Mouse (Mus musculus): ENCODE results near the gene Bcl6. TPM values are rescaled to one million over a fixed set of nuclear protein-coding genes. Genes with fewer than 3 reads are reported as not detected.

Bcl6 gene
- polyA plus RNA-seq, 1 experiment from 2014 or later: 1.2 TPM

DNA sequence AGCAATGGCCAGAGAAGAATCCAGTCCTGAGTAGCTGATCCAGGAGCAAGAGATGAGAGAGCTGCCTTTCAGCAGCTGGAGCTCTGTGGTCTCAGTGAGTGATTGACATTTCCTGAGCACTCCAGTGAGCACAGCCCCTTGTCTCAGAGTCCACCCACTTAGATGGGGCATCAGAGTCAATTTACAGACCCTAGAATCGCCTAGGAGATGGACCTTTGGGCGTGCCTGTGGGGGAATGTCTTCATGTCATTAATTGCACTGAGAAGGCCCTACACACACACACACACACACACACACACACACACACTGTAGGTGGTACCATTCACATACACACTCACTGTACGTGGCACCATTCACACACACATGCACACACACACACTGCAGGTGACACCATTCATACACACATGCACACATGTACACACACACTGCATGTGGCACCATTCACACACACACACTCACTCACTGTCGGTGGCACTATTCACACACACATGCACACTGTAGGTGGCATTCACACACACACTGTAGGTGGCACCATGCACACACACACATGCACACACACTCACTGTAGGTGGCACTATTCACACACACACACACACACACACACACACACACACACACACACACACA lies 36.4 kb downstream of the Bcl6 start:
- Histone ChIP-seq H3K27me3 (ENCODE audit: control insufficient read depth, insufficient read depth, low read length) (no peaks in the 10 kb centered on the region), H3K36me3 (ENCODE audit: control insufficient read depth, insufficient read depth) (no peaks in the 10 kb centered on the region), H3K4me1 (ENCODE audit: control insufficient read depth, insufficient read depth, low read length) (no peaks in the 10 kb centered on the region), H3K27ac (ENCODE audit: low read length) (no peak overlapping the region), H3K4me3 (ENCODE audit: low read length) (no peak overlapping the region), H3K4me2 (ENCODE audit: low read depth, low read length) (no peak overlapping the region), H3K9me3 (replicated peaks; ENCODE audit: control insufficient read depth, low read length) (no peaks in the 10 kb centered on the region), H3K9ac (ENCODE audit: low read length) (no peak overlapping the region)
- 69% methylated on average over 4 of the region's 4 CpGs for WGBS
- ATAC-seq (replicated peaks; ENCODE audit: extremely low read depth, insufficient read depth, low FRiP score): no peak

DNA sequence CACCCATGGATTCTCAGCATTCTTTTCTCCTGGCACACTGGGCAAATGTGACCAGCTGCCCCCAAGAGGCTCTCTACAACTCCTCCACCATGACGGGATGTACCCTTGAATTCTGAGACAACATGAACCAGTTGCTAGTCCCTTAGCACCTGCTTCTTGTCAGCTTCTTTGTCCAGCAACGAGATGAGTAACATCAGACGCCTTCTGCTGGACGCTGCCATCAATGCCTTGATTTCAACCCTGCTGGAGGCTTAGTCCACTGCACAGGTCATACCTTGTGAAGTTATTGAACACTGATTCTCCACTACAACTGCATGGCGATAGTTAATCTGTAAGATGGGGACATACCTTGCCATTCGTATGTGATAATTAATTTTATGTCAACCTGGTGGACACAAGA lies 41.0 kb downstream of the Bcl6 start:
- H3K4me3 ChIP-seq (ENCODE audit: low read length): no peak overlapping the region
- no peaks in the 10 kb centered on the region for H3K27me3 ChIP-seq (ENCODE audit: control insufficient read depth, insufficient read depth, low read length)
- 79% methylated on average over 6 of the region's 6 CpGs for WGBS
- H3K36me3 ChIP-seq (ENCODE audit: control insufficient read depth, insufficient read depth): no peaks in the 10 kb centered on the region
- H3K9ac ChIP-seq (ENCODE audit: low read length): no peak overlapping the region
- no peak overlapping the region for H3K27ac ChIP-seq (ENCODE audit: low read length)
- no peaks in the 10 kb centered on the region for H3K9me3 ChIP-seq (replicated peaks; ENCODE audit: control insufficient read depth, low read length)
- ATAC-seq (replicated peaks; ENCODE audit: extremely low read depth, insufficient read depth, low FRiP score): no peak
- no peaks in the 10 kb centered on the region for H3K4me1 ChIP-seq (ENCODE audit: control insufficient read depth, insufficient read depth, low read length)
- no peak overlapping the region for H3K4me2 ChIP-seq (ENCODE audit: low read depth, low read length)

DNA sequence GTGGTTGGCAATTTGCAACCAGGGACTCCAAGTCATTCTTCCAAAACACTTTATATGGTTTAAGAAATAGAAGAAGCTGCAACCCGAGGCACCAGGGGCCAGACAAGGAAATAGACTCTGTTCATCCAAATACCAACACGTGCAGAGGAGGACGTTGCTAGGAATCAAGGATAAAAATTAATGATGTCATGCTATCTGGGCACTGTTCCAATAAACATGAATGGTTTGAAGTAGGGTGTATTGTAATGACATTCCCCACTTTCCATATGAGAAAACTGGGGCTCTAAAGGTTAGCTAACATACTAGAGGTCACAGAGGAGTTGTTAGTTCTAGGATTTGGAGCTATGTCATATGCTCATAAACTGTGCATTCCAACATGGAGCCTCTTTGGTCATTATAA lies 43.9 kb downstream of the Bcl6 start:
- WGBS: 12% methylated on average over 3 of the region's 3 CpGs
- no peaks in the 10 kb centered on the region for H3K36me3 ChIP-seq (ENCODE audit: control insufficient read depth, insufficient read depth)
- H3K4me1 ChIP-seq (ENCODE audit: control insufficient read depth, insufficient read depth, low read length): no peaks in the 10 kb centered on the region

DNA sequence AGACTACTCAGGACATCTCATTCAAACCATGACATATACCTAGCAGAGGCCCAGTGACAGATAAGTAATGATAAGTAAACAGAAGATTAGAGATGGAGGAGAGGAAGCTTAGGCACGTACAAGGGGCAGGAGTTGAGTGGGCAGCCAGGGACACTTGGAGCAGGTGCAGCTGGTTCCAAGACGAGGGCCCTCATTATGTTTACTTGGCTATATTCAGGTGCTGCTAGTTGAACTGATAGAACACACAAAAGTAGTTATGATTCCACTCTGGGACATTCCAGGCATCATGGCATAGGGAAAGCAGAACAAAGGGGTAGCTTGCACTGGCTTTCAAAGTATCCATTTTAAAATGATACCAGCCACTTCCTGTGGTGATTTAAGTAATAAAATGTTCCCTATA lies 54.3 kb downstream of the Bcl6 start:
- H3K9me3 ChIP-seq (replicated peaks; ENCODE audit: control insufficient read depth, low read length): no peaks in the 10 kb centered on the region
- H3K4me3 ChIP-seq (ENCODE audit: low read length): no peak overlapping the region
- no peaks in the 10 kb centered on the region for H3K4me1 ChIP-seq (ENCODE audit: control insufficient read depth, insufficient read depth, low read length)
- no peaks in the 10 kb centered on the region for H3K36me3 ChIP-seq (ENCODE audit: control insufficient read depth, insufficient read depth)
- H3K27me3 ChIP-seq (ENCODE audit: control insufficient read depth, insufficient read depth, low read length): 0 out of 2 replicates have a peak, but pooled peaks cover 3% of the 10 kb centered on the region
- WGBS: 52% methylated on average over 2 of the region's 2 CpGs
- no peak overlapping the region for H3K9ac ChIP-seq (ENCODE audit: low read length)
- H3K4me2 ChIP-seq (ENCODE audit: low read depth, low read length): no peak overlapping the region
- H3K27ac ChIP-seq (ENCODE audit: low read length): no peak overlapping the region
- no peak for ATAC-seq (replicated peaks; ENCODE audit: extremely low read depth, insufficient read depth, low FRiP score)

More for the DNA sequence above, 43.9 kb downstream of the Bcl6 start:
- ATAC-seq (replicated peaks; ENCODE audit: extremely low read depth, insufficient read depth, low FRiP score): no peak
- Histone ChIP-seq H3K9ac (ENCODE audit: low read length) (no peak overlapping the region), H3K27ac (ENCODE audit: low read length) (no peak overlapping the region), H3K27me3 (ENCODE audit: control insufficient read depth, insufficient read depth, low read length) (no peaks in the 10 kb centered on the region), H3K4me3 (ENCODE audit: low read length) (no peak overlapping the region), H3K9me3 (replicated peaks; ENCODE audit: control insufficient read depth, low read length) (no peaks in the 10 kb centered on the region), H3K4me2 (ENCODE audit: low read depth, low read length) (no peak overlapping the region)

DNA sequence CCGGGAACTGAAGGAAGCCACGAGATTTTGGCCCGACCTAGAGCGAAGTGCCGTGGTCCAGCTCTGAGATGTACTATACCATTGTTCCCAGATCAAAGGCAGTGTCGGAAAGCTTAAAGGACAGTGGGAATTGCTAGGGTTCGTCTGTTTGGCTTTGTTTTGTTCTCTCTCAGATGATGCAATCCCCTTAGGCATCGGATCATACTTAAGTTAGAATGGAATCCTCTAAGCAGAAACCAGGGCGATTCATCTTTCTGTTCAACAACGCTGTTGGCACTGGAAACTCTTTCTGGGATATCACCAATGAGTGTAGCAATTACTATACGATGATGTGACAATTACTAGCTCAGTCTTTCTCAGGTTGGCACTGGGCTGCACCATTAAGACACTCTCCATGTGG lies 56.4 kb downstream of the Bcl6 start, which contains the start of gene Rtp2:
Gene Rtp2, minus strand, starts transcription at position 101 of the 400 bp plus-strand sequence.
- Histone ChIP-seq H3K27me3 (ENCODE audit: control insufficient read depth, insufficient read depth, low read length) (0 out of 2 replicates have a peak, but pooled peaks cover 3% of the 10 kb centered on the region), H3K4me3 (ENCODE audit: low read length) (no peak within 1 kb of the TSS; the same call in 1 of the 2 replicates), H3K4me1 (ENCODE audit: control insufficient read depth, insufficient read depth, low read length) (no peaks in the 10 kb centered on the region), H3K9me3 (replicated peaks; ENCODE audit: control insufficient read depth, low read length) (no peaks in the 10 kb centered on the region), H3K9ac (ENCODE audit: low read length) (no peak within 1 kb of the TSS), H3K4me2 (ENCODE audit: low read depth, low read length) (peak within 1 kb of the TSS; percentile 53), H3K27ac (ENCODE audit: low read length) (no peak within 1 kb of the TSS), H3K36me3 (ENCODE audit: control insufficient read depth, insufficient read depth) (no peaks in the 10 kb centered on the region)
- no peak for ATAC-seq (replicated peaks; ENCODE audit: extremely low read depth, insufficient read depth, low FRiP score)
- 86% methylated on average over 11 of the region's 11 CpGs for WGBS

DNA sequence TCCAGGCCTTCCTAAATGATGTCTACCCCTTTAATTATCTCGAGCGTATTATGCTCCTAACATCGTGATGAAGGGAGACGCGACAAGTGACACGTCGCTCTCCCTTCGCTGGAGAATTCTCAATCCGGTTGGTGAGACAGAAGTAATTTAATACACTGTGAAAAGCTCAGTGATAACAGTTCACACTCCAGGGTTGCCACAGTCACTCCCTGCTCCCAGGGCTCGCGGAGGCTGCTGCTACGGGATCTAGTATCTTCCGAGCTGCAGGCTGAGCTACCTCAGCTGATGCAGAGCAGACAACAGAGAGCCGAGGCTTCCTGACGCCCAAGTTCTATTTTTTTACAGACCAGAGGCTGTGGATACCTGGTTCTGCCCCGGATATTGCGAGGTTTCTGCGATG lies 57.4 kb downstream of the Bcl6 start:
- H3K9me3 ChIP-seq (replicated peaks; ENCODE audit: control insufficient read depth, low read length): no peaks in the 10 kb centered on the region
- 0 out of 2 replicates have a peak, but pooled peaks cover 3% of the 10 kb centered on the region for H3K27me3 ChIP-seq (ENCODE audit: control insufficient read depth, insufficient read depth, low read length)
- H3K36me3 ChIP-seq (ENCODE audit: control insufficient read depth, insufficient read depth): no peaks in the 10 kb centered on the region
- H3K4me2 ChIP-seq (ENCODE audit: low read depth, low read length): peak overlapping the region; percentile 53
- H3K27ac ChIP-seq (ENCODE audit: low read length): no peak overlapping the region
- WGBS: 30% methylated on average over 18 of the region's 18 CpGs
- H3K9ac ChIP-seq (ENCODE audit: low read length): no peak overlapping the region
- no peaks in the 10 kb centered on the region for H3K4me1 ChIP-seq (ENCODE audit: control insufficient read depth, insufficient read depth, low read length)
- ATAC-seq (replicated peaks; ENCODE audit: extremely low read depth, insufficient read depth, low FRiP score): no peak
- no peak overlapping the region; the same call in 1 of the 2 replicates for H3K4me3 ChIP-seq (ENCODE audit: low read length)

DNA sequence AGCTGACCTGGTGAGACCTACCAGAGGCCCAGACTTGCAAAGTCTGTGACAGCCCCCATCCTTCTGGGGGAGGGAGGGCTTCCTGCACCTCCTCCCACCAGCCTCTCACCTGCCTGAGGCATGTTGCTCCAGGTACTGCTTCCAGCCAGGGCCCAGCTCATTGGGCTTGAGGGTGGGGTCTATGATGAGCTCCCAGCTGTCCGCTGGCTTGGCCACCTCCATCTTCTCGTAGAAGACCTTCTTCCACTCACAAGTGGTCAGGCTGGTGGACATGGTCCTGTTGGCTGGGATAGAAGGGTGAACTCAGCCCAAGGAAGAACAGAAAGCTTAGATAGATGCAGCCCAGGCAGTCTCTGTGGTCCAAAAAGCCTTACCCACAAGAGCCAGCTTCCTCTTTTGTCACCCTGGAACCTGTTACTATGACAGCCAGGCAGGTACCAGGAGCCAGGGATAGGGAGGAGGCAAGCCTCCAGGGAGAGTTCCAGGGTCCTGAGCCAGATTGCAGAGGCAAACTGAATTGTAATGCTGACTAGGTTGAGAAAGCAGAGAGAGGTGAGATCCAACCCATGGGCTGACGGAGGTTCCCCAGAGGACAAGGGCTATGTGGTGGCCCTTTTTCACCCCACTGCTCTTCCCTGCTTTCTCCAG lies 58.1 kb downstream of the Bcl6 start:
- WGBS: 83% methylated on average over 3 of the region's 3 CpGs
- Histone ChIP-seq H3K9ac (ENCODE audit: low read length) (no peak overlapping the region), H3K4me3 (ENCODE audit: low read length) (no peak overlapping the region), H3K4me1 (ENCODE audit: control insufficient read depth, insufficient read depth, low read length) (no peaks in the 10 kb centered on the region), H3K27ac (ENCODE audit: low read length) (no peak overlapping the region), H3K36me3 (ENCODE audit: control insufficient read depth, insufficient read depth) (no peaks in the 10 kb centered on the region), H3K9me3 (replicated peaks; ENCODE audit: control insufficient read depth, low read length) (no peaks in the 10 kb centered on the region), H3K27me3 (ENCODE audit: control insufficient read depth, insufficient read depth, low read length) (0 out of 2 replicates have a peak, but pooled peaks cover 3% of the 10 kb centered on the region), H3K4me2 (ENCODE audit: low read depth, low read length) (no peak overlapping the region)
- no peak for ATAC-seq (replicated peaks; ENCODE audit: extremely low read depth, insufficient read depth, low FRiP score)

DNA sequence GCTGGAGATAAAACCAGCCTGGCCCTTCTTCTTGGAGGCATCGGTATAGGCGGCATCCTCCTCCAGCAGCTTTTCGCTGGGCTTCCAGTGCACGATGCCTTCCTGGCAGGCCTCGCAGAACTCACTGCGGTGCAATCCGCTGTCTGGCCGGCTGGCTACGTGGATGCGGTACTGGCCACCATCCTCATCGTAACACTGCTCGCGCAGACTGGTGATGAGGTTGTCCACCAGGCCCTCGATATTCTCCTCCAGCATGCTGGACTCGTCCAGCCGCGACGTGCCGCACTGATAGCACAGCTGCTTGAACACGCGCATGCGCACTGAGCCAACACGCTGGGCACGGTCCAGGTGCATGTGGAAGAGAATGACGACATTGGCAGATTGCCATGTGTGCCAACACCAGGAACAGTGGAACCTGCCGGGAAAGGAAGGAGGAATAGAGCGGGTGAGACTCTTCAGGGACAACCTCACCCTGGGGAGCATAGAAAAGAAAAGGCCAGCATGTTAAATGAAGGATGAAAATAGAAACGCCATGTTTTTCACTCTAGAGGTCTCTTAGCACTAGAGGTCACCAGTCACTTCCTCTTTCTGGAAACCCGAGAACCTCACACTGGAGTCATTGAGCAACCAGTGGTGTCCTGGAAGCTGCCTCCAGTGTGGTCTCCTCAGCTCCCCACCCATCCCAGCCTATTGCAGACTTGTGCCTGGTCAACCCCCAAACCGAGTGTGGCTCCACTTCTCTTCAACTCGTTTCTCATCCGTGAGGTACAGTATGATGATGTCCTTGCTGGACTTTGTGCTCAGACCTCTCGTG lies 61.1 kb downstream of the Bcl6 start:
- Histone ChIP-seq H3K36me3 (ENCODE audit: control insufficient read depth, insufficient read depth) (no peaks in the 10 kb centered on the region), H3K27me3 (ENCODE audit: control insufficient read depth, insufficient read depth, low read length) (0 out of 2 replicates have a peak, but pooled peaks cover 3% of the 10 kb centered on the region)
- 85% methylated on average over 33 of the region's 33 CpGs for WGBS

DNA sequence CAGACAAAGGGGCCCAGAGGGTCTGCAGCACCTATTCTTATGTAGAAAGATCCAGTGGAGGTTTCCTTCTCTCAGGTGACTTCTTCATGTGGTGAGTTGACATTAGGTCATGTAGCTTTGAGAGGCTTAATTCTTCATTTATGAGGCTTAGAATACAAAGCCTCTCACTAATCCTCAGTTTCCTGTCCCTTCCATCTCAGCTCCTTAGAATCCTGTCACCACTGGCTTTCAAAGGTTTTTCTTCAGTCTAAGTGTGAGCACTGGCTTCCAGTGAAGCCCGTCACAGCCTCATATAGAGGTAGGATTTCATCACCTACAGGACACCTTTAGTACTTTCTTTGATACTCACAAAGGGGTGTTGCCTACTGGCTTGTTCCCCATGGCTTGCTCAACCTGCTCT lies 65.7 kb downstream of the Bcl6 start:
- Histone ChIP-seq H3K4me3 (ENCODE audit: low read length) (no peak overlapping the region), H3K4me2 (ENCODE audit: low read depth, low read length) (no peak overlapping the region), H3K9me3 (replicated peaks; ENCODE audit: control insufficient read depth, low read length) (no peaks in the 10 kb centered on the region), H3K9ac (ENCODE audit: low read length) (no peak overlapping the region), H3K36me3 (ENCODE audit: control insufficient read depth, insufficient read depth) (no peaks in the 10 kb centered on the region), H3K4me1 (ENCODE audit: control insufficient read depth, insufficient read depth, low read length) (no peaks in the 10 kb centered on the region), H3K27ac (ENCODE audit: low read length) (no peak overlapping the region), H3K27me3 (ENCODE audit: control insufficient read depth, insufficient read depth, low read length) (no peaks in the 10 kb centered on the region)
- WGBS: 74% methylated on average over 1 of the region's 1 CpGs
- ATAC-seq (replicated peaks; ENCODE audit: extremely low read depth, insufficient read depth, low FRiP score): no peak

More for the DNA sequence above, 61.1 kb downstream of the Bcl6 start:
- Histone ChIP-seq H3K4me2 (ENCODE audit: low read depth, low read length) (no peak overlapping the region), H3K4me3 (ENCODE audit: low read length) (no peak overlapping the region), H3K4me1 (ENCODE audit: control insufficient read depth, insufficient read depth, low read length) (no peaks in the 10 kb centered on the region), H3K9ac (ENCODE audit: low read length) (no peak overlapping the region), H3K9me3 (replicated peaks; ENCODE audit: control insufficient read depth, low read length) (no peaks in the 10 kb centered on the region), H3K27ac (ENCODE audit: low read length) (no peak overlapping the region)
- ATAC-seq (replicated peaks; ENCODE audit: extremely low read depth, insufficient read depth, low FRiP score): no peak

Data from heart, embryonic 16.5 days (tissue).